Mouse (Mus musculus) activated CD4-positive, CD25-positive, alpha-beta regulatory T cell, adult 4 months (primary cell): Measurements from ENCODE around the gene Tmem175. TPM values are rescaled to one million over a fixed set of nuclear protein-coding genes. Genes with fewer than 3 reads are reported as not detected.
"Not testable (repeated sequence)": the region's sequence is repeated elsewhere in the genome, so short reads cannot be mapped to it uniquely, and the experiment has no call there.

Experiments used
- ATAC-seq: one replicate; pipeline ENCODE4 v1.8.0; 2017
- polyA plus RNA-seq, 2 experiments: library from polyadenylated mRNA; unstranded; fragments of 100-300 nt; shearing (Covaris generic); gene quantifications; one replicate each; pipeline ENCODE4 v1.2.1; 2017

The Tmem175 gene
- polyA plus RNA-seq, result 10 to 100 TPM; 36.5 to 39.2 TPM

DNA sequence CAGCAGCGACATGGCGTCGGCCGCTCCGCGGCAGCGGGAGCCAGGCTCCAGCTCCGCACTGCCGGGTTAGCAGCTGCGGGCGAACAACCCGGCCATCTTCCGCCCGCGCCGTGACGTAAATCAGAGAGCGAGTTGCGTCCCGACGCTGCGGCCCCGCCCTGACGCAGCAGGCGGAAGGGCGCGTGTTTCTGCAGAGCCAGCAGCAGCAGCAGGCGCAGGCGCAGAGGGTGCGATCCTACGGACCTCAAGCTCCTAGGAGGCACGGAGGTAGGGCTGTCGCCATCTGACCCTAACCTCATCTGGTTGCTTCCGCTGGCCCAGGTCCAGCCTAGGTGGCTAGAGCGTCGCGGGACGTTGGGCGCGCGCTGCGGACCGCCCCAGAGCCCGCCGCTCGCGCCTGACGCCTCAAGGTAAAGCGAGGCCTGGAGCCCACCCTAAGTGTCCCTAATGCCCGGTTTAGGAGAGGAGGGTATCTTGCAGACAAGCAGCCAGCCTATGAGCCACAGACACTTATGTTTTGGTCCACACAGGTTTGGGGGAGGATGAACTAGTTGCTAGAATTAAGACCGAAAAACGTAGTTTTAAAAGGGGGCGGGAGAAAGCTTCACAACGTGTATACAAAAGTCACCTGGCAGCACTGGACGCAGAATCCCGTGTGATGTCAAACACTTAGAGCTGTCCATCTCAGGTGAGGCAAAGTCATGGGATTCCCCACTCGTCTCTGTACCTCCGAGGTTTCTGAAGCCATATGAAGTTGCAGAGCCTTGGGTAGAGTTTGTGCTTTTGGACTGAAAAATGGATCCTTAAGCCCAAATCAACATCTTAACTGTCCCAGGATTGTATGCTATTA is at the start of gene Tmem175, which contains the start of gene Gak:
TSS of gene Tmem175 (plus strand) at position 137 of the 850 bp plus-strand sequence.
TSS of gene Gak (minus strand) at position 122 of the 850 bp plus-strand sequence.
- peak; percentile 97 for ATAC-seq

DNA sequence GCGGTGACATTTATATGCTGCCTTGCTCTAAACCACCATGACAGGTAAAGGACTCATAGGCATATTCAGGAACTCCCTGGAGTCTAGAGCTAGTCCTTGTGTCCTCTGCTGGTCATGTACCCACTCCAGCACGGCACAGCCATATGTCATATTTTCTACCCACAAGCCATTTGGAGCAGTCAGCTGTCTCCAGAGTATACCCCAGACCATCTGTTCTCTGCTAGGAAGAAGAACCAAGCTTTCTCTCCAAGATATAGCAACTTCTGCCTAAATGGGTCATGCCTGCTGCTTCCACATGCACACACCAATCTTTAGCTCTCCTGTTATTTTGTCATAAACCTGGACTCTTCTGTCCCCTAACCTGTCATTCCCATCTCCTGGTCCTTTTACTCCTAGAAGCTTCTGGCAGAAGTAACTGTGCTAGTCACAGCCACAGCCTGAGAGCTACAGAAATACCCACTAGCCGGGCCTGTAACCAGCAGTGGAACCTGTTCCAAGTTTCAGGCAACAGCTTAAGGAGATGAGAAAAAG is 48.1 kb upstream of the Tmem175 start:
- ATAC-seq, result no peak

DNA sequence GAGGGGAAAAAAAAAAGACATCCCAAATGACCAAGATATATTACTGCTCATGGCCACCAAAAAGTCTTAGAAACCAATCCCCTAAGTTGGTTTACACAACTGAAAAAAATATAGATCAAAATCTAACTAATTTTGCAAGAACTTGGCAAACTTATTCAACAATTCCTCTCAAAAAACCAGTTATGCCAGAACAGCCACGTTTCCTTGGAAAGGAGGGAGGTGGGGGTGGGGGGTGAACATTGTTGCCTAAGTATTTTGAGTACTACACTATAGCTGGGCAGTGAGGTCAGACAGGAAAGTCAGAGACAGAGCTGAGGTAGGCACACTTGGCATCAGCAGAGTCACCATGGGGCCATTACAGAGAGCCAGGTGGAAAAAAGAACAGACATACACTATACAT is 29.6 kb upstream of the Tmem175 start:
- ATAC-seq, result no peak

DNA sequence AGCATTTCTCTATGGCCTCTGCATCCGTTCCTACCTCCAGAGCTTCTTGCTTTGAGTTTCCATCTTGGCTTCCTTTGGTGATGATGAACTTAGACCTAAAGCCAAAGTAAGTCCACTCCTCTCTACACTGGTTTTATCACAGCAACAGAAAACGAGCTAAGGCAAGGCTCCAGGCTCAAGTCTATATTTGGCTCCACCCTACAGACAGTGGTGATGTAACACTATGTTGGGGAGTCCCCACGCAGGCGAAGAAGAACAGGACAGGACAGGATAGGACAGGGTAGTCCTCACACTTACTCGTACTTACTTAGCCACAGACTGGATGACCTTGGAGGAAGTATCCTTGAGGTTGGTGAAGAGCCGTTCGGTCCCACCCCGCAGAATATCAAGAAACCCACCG is 27.0 kb upstream of the Tmem175 start:
- no peak for ATAC-seq

DNA sequence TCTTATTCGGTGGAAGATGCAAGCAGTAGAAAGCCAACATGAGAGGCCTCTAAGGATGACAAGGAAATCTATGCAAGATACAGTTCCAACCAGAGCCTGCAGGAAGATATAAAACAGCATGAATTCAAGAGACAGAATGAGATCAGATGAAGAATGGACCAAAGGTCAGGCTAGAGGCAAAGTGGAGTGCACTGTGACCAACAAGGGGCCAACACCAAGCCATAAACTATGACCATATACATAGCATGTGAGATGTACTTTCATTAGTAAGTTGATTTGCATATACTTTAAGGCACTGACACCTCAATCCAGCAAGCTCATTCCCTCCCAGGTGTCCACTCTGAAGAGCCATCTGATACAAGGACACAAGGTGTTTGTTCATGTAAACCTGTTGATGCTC is 19.1 kb upstream of the Tmem175 start:
- ATAC-seq, result no peak

DNA sequence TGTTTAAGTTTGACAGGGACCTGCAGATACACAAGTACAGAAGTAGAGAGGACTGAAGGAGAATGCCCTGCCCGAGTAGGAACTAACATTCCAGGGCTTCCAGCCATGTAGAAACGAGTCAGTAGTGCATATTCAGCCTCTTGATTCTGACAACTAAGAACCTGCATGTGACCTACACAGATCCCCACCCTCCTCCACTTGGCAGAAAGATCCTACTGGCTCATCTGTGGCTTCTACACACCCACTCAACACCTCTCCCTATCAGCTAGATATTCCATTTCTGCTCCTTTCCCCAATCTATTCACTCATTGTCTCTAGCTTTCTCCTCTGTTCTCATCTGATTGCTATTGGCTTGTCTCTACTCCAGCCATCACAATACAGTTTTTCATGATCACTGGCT is 7.7 kb upstream of the Tmem175 start:
- no peak for ATAC-seq

DNA sequence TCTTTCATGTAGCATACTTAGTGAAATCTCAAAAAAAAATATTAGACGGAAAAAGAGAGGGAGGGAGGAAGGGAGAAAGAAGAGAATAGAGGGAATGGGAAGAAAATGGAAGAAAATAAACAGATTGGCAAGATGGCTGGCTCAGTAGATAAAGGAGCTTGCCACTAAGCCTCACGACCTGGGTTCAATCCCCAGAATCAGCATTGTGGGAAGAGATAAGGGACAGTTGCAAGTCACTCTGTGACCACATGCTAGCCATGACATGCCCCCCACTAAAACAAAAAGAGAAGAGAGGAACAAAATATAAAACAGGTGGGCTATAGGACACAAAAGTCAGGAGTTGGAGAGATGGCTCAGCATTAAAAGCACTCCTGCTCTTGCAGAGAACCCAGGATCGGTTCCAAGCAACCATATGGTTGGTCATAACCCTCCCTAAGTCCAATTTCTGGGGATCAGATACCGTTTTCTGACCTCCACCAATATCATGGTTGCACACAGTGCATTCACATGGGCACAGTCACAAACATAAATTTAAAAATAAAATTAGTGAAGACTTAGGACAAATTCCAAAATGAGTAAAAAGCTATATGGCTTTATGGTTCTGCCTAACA is 3.4 kb upstream of the Tmem175 start:
- no peak for ATAC-seq

DNA sequence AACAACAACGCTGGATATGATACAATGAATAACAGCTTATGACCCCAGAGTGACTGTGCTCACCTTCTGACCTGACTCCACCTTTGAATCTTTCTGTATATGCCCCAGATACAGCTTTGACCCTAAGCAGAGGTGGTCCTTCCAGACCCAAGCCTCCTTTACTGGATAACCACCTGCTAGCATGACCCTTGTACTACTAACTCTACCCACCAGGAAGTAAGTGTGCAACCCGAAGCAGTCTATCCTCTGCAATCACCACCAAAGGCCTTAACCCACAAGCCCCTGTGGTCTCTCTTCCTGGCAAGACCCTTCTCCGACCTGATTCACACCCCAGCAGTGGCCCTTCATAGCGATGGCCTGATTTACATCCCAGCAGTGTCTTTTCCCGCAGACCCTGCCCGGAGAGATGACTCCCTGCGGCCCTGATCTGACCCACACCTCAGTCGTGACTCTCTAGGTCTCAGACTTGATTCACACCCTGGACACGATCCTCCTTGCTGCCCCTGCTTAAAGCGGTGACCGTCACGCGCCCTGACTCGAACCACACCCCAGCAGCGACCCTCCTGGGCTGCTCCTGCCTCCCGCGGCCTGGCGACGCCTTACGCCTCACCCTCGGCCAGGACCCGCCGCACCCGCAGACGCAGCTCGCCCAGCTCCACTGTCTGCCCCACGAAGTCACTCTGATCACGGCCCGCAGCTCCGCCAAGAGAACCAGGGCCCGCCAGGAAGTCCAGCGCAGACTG is 508 bp upstream of the Tmem175 start:
- ATAC-seq, result peak; percentile 48

DNA sequence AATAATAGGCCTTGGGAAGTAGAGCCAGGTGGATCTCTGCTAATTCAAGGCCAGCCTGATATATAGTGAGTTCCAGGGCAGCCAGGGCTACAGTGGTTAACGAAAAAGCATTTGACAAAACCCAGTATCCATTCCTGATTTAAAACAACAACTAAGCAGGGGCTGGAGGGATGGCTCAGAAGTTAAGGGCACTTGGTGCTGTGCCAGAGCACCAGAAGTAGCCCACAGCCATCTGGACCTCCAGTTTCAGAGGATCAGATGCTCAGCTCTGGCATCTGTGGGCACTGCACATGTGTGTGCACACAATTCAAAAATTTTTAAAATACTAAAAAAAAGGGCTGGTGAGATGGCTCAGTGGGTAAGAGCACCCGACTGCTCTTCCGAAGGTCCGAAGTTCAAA is 4.1 kb downstream of the Tmem175 start:
- ATAC-seq, result no peak

DNA sequence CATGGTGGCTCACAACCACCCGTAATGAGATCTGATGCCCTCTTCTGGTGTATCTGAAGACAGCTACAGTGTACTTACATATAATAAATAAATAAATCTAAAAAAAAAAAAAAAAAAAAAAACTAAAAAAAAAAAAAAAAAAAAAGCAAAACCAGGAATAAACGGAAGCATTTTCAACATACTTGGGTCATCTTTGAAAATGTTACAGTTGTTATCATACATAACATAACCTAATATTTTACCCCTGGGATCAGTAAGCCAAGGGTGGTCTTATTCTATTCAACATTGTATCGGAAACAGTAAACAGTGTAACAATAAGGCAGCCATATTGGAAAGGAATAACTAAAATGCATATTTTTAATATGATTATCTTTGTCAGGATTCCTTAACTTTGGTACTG is 4.5 kb downstream of the Tmem175 start:
- ATAC-seq, result not testable (repeated sequence)

DNA sequence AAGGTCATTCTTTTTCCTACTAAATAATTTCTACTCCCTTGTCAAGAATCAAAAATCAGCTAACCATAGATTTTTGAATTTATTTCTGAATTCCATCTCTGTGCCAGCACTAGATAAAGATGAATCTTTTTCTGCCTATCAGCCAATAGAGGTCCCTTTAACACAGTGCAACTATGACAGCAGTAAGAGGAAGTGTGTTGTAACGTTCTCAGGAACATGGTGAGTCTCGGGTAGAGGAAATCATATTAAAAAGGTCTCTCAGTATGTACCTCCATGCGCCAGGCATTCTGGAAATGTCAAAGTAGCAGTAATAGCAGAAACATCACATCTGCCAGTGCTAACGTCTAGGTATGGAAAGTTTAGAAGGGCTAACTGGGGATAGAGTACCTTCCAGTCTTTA is 6.6 kb downstream of the Tmem175 start:
- ATAC-seq, result no peak

DNA sequence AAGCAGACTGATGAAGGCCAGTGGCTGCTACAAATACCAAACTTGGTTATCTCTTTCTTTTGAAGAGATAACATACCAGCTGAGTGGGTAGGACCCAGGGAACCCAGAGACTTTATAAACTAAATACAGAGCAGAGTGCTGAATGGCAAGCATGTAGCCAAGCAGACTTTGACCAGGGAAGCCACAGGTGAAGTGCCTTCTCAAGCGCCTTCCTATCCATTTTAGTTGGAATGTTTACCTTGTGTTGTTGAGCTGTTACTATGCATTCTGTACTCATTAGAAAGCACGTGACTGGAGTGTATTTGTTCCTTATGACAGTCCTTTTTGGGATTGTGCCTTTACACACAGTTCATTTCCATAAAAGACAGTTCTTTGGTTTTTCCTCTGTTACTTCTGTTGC is 14.1 kb downstream of the Tmem175 start:
- no peak for ATAC-seq

DNA sequence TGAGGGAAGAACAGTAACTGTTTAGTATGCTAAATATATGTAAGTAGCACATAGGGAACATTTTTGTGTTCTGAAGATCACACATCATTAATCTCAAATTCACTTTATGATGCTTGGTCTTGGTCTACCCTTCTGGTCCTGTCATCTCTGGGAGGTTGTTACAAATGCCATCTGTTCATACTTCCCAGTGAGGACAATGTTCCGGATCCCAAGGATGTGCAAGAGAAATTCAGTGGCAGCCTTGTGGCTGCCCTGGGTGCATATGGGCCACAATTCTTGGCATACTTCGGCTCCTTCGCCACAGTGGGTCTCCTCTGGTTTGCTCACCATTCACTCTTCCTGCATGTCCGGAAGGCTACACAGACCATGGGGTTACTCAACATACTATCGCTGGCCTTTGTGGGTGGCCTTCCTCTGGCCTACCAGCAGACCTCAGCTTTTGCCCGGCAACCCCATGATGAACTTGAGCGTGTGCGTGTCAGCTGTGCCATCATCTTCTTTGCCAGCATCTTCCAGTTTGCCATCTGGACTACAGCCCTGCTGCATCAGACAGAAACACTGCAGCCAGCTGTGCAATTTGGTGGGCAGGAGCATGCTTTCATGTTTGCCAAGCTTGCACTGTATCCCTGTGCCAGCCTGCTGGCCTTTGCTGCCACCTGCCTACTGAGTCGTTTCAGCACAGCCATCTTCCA is 16.2 kb downstream of the Tmem175 start:
- ATAC-seq, result no peak

DNA sequence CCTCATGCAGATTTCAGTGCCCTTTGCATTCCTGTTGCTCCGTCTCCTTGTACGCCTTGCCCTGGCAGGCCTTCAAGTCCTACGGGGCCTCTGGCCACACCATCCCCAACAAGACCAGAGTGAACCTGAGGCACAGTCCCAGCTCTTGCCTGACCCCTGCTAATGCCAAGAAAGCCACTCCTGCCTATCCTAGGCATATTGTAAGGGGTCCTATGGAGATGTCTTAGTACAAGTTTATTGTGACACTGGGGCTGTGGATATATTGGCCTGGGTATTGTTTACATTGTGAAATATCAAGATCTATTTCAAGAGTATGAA is 16.7 kb downstream of the Tmem175 start:
- ATAC-seq, result no peak

DNA sequence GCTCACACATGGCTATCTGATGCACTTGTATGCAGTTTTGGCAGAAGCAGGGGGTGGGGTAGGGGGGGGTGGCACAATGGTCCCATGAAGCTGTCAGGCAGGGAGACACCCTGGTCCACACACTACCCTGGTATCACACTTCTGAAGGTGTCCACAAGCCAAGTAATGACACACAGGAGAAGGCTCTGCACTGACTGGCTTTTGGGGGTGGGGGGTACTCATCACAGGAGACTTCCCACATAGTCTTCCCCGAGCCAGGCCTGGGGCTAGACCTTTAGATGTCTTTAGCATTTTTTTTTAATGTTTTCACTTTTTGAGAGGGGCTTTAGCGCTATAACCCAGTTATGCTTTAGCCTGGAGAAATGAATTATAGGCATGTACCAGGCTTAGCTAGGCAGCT is 17.7 kb downstream of the Tmem175 start:
- no peak for ATAC-seq

DNA sequence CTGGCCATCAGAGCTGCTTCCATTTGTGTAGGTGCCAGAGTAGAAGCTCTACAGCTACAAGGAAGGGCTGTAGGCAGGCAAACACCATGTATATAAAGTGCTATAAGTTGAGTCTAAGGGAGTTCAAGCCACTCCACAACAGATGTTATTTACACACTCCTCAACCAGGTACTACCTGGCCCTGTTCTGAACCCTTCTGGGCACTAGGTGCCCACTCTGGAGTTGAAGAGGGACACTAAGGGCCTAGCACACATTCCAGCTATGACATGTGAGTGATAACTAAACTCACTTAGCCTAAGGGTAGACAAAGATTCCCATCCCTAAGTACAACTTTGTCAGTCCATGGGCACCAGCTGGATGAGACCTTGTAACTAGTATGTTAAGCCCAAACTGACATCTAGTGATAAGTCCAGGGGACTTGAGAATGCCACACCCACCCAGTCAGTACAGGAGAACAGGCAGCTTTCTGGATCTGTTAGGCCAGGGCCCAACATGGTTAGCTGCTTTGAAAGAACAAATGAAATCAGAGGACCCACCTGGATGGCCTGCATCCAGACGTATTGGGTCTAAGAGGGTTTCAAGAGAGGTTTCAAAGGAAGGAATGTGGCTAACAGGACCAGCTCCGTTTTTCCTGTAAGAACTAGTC is 18.4 kb downstream of the Tmem175 start:
- no peak for ATAC-seq

DNA sequence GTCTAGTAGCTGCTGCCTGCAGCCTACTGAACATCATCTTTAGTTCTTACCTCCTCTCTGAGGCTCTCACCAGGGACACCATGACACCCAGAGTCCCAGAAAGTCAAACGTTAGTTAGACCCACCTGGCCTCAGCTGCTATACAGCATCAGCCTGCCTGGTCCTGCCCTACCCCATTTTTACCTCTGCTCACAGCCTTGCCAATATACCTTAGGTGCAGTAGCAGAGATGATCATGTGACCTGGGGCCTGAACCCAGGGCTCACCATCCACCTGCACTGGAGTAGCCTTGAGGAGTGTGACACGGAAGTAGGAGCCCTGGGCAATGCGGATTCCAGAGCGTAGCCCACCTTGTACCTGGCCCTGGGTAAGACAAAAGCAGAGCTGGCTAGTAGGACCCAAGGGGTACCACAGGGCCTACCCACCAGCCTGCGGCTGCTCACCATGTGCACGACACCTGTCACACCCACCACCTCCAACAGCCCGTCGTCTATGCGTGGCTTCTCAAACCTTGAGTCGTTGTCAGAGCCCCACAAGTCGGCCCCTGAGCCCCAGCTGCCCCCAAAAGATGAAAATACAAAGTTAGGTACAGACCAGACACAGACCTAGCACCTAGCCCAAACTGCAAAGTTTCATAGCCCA is 19.5 kb downstream of the Tmem175 start:
- ATAC-seq, result no peak

DNA sequence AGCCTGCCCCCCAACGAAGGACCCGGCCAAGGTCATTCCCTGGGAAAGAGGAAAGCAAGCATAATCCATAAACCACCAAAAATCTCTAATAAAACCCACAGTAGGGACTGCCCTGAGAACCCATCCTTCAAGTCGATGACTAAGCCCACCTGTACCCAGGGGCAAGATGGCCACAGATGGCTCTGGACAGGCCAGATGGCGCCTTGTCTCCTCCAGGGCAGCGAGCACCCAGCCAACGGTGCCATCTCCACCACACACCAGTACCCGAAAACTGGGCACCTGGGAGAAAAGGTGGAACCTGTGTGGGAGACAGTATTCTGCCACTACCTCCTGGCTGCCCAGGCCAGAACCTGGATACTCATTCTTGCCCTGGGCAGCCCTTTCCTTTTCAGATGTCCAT is 20.8 kb downstream of the Tmem175 start:
- no peak for ATAC-seq

DNA sequence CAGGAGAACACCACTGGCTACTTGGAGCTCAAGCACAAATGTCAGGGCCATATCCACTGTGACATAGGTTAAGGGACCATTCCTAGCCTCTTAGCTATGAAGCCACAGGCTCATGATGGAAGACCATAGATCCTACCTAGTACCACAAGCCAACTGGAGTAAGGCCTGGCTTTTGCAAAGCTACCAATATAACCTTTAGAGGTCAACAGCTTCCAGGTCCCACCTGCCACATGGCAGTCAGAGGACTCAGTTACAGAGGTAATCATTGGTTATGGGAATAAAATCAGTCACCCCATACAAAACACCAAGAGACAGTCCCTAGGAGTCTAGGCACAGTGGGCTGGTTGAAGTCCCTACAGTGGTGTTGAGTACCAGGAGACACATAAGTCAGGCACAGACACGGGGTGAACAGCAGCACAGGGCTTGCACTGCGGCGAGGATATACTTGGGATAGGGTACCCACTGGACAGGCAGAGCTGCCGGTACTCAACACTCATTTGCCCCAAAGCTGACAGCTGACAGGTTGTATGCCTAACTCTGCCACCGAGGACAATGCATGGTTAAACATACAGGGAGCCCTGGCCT is 21.7 kb downstream of the Tmem175 start:
- no peak for ATAC-seq

DNA sequence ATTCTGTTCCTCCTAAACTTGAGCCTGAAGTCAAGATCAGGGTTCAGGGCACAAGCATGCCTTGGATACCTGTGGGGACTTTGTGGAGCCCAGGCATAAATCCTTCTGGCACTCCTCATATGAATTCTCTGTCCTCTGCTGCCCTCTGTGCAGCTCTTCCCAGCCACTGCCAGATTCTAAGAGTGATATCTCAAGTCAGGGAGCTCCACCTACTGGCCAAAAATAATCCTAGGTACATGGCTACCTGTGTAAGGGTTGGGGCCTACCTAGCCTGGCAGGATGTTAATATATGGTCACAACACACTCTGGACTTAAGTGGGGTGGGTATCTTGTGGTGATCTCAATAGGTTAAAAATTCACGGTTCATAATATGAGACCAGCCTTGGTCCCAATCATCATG is 22.3 kb downstream of the Tmem175 start:
- ATAC-seq, result peak; percentile 85

DNA sequence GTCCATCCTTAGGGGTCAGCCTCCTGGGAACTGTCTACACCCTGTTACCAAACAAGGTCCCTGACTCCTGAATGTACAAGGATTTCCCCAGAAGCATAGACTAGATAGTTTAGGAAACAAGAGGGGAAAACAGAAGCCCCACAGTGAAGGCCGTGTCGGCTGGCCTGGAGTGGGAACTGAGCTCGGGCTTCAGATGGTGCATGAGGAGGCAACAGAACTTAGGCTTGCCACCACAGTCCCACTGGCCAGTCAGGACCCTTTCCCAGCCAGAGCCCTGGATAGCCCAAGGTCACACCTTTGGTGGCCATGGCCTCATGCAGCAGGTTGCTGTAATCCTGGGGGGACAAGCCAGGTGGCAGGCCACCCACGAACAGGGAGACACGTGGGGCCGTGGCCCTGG is 23.8 kb downstream of the Tmem175 start:
- ATAC-seq, result no peak
